Mouse (Mus musculus): ENCODE data around the gene Hoxc9. TPM values are rescaled to one million over a fixed set of nuclear protein-coding genes. Genes with fewer than 3 reads are reported as not detected.

Gene Hoxc9
- polyA plus RNA-seq, 1 experiment from 2014 or later, result not detected

- ATAC-seq (replicated peaks; ENCODE audit: insufficient number of reproducible peaks, low FRiP score, low TSS enrichment), result no peak
- Histone ChIP-seq H3K9ac (ENCODE audit: low read depth, low read length) (no peak overlapping the region), H3K27me3 (ENCODE audit: control insufficient read depth, insufficient read depth, low read length) (peaks cover 96% of the 10 kb centered on the region), H3K4me2 (no peak overlapping the region), H3K4me1 (ENCODE audit: control insufficient read depth, insufficient read depth, low read length) (peaks cover 3% of the 10 kb centered on the region; the same call in 1 of the 2 replicates), H3K9me3 (replicated peaks; ENCODE audit: control insufficient read depth, low read length) (no peaks in the 10 kb centered on the region), H3K36me3 (ENCODE audit: control insufficient read depth, insufficient read depth, low read length) (no peaks in the 10 kb centered on the region), H3K4me3 (ENCODE audit: low read depth, low read length) (no peak overlapping the region), H3K27ac (ENCODE audit: low read depth, low read length) (no peak overlapping the region)
- 6% methylated on average over 6 of the region's 6 CpGs for WGBS (ENCODE audit: insufficient replicate concordance)
Measured at GRCm38 (mm10) chr15:102953561-102953960, 22.7 kb upstream of the Hoxc9 start.

GRCm38 (mm10) chr15:102954192-102955006 lies 21.8 kb upstream of the Hoxc9 start, which contains the start of gene Hoxc11:
Gene Hoxc11 (plus strand): TSS chr15:102954427.
- Histone ChIP-seq H3K9me3 (replicated peaks; ENCODE audit: control insufficient read depth, low read length) (no peaks in the 10 kb centered on the region), H3K4me2 (no peak within 1 kb of the TSS), H3K4me1 (ENCODE audit: control insufficient read depth, insufficient read depth, low read length) (peaks cover 3% of the 10 kb centered on the region; the same call in 1 of the 2 replicates), H3K36me3 (ENCODE audit: control insufficient read depth, insufficient read depth, low read length) (no peaks in the 10 kb centered on the region), H3K9ac (ENCODE audit: low read depth, low read length) (no peak within 1 kb of the TSS), H3K27ac (ENCODE audit: low read depth, low read length) (no peak within 1 kb of the TSS), H3K4me3 (ENCODE audit: low read depth, low read length) (no peak within 1 kb of the TSS), H3K27me3 (ENCODE audit: control insufficient read depth, insufficient read depth, low read length) (peaks cover 94% of the 10 kb centered on the region)
- WGBS (ENCODE audit: insufficient replicate concordance), result 1% methylated on average over 56 of the region's 57 CpGs
- no peak for ATAC-seq (replicated peaks; ENCODE audit: insufficient number of reproducible peaks, low FRiP score, low TSS enrichment)

GRCm38 (mm10) chr15:102955007-102955382 lies 21.2 kb upstream of the Hoxc9 start:
- H3K27ac ChIP-seq (ENCODE audit: low read depth, low read length), result no peak overlapping the region
- H3K9me3 ChIP-seq (replicated peaks; ENCODE audit: control insufficient read depth, low read length), result no peaks in the 10 kb centered on the region
- WGBS (ENCODE audit: insufficient replicate concordance), result 0% methylated on average over 26 of the region's 28 CpGs
- ATAC-seq (replicated peaks; ENCODE audit: insufficient number of reproducible peaks, low FRiP score, low TSS enrichment), result no peak
- no peak overlapping the region for H3K4me3 ChIP-seq (ENCODE audit: low read depth, low read length)
- peaks cover 3% of the 10 kb centered on the region; the same call in 1 of the 2 replicates for H3K4me1 ChIP-seq (ENCODE audit: control insufficient read depth, insufficient read depth, low read length)
- no peak overlapping the region for H3K9ac ChIP-seq (ENCODE audit: low read depth, low read length)
- no peaks in the 10 kb centered on the region for H3K36me3 ChIP-seq (ENCODE audit: control insufficient read depth, insufficient read depth, low read length)
- peaks cover 94% of the 10 kb centered on the region for H3K27me3 ChIP-seq (ENCODE audit: control insufficient read depth, insufficient read depth, low read length)
- no peak overlapping the region for H3K4me2 ChIP-seq

GRCm38 (mm10) chr15:102955833-102956640 lies 20.2 kb upstream of the Hoxc9 start:
- Histone ChIP-seq H3K9ac (ENCODE audit: low read depth, low read length) (no peak overlapping the region), H3K9me3 (replicated peaks; ENCODE audit: control insufficient read depth, low read length) (no peaks in the 10 kb centered on the region), H3K27ac (ENCODE audit: low read depth, low read length) (no peak overlapping the region), H3K4me3 (ENCODE audit: low read depth, low read length) (no peak overlapping the region), H3K4me1 (ENCODE audit: control insufficient read depth, insufficient read depth, low read length) (peaks cover 3% of the 10 kb centered on the region; the same call in 1 of the 2 replicates), H3K36me3 (ENCODE audit: control insufficient read depth, insufficient read depth, low read length) (no peaks in the 10 kb centered on the region), H3K4me2 (no peak overlapping the region; the same call in 1 of the 2 replicates), H3K27me3 (ENCODE audit: control insufficient read depth, insufficient read depth, low read length) (peaks cover 94% of the 10 kb centered on the region)
- WGBS (ENCODE audit: insufficient replicate concordance), result under 1% methylated on average over 36 of the region's 40 CpGs
- no peak for ATAC-seq (replicated peaks; ENCODE audit: insufficient number of reproducible peaks, low FRiP score, low TSS enrichment)

- ATAC-seq (replicated peaks; ENCODE audit: insufficient number of reproducible peaks, low FRiP score, low TSS enrichment), result no peak
- Histone ChIP-seq H3K9me3 (replicated peaks; ENCODE audit: control insufficient read depth, low read length) (no peaks in the 10 kb centered on the region), H3K4me2 (no peak overlapping the region), H3K27me3 (ENCODE audit: control insufficient read depth, insufficient read depth, low read length) (peaks cover 95% of the 10 kb centered on the region), H3K4me3 (ENCODE audit: low read depth, low read length) (no peak overlapping the region), H3K27ac (ENCODE audit: low read depth, low read length) (no peak overlapping the region), H3K36me3 (ENCODE audit: control insufficient read depth, insufficient read depth, low read length) (no peaks in the 10 kb centered on the region), H3K4me1 (ENCODE audit: control insufficient read depth, insufficient read depth, low read length) (peaks cover 3% of the 10 kb centered on the region; the same call in 1 of the 2 replicates), H3K9ac (ENCODE audit: low read depth, low read length) (no peak overlapping the region)
- 0% methylated on average over 12 of the region's 12 CpGs for WGBS (ENCODE audit: insufficient replicate concordance)
Measured at GRCm38 (mm10) chr15:102956906-102957305, 19.3 kb upstream of the Hoxc9 start.

GRCm38 (mm10) chr15:102959663-102960191 lies 16.5 kb upstream of the Hoxc9 start:
- Histone ChIP-seq H3K9ac (ENCODE audit: low read depth, low read length) (no peak overlapping the region), H3K36me3 (ENCODE audit: control insufficient read depth, insufficient read depth, low read length) (no peaks in the 10 kb centered on the region), H3K27me3 (ENCODE audit: control insufficient read depth, insufficient read depth, low read length) (peaks cover 94% of the 10 kb centered on the region), H3K9me3 (replicated peaks; ENCODE audit: control insufficient read depth, low read length) (no peaks in the 10 kb centered on the region), H3K4me1 (ENCODE audit: control insufficient read depth, insufficient read depth, low read length) (peaks cover 3% of the 10 kb centered on the region; the same call in 1 of the 2 replicates), H3K4me2 (no peak overlapping the region), H3K4me3 (ENCODE audit: low read depth, low read length) (no peak overlapping the region), H3K27ac (ENCODE audit: low read depth, low read length) (no peak overlapping the region)
- WGBS (ENCODE audit: insufficient replicate concordance), result 3% methylated on average over 13 of the region's 13 CpGs
- no peak for ATAC-seq (replicated peaks; ENCODE audit: insufficient number of reproducible peaks, low FRiP score, low TSS enrichment)

- Histone ChIP-seq H3K4me3 (ENCODE audit: low read depth, low read length) (no peak overlapping the region), H3K27ac (ENCODE audit: low read depth, low read length) (no peak overlapping the region), H3K4me1 (ENCODE audit: control insufficient read depth, insufficient read depth, low read length) (0 out of 2 replicates have a peak, but pooled peaks cover under 1% of the 10 kb centered on the region), H3K4me2 (no peak overlapping the region), H3K9me3 (replicated peaks; ENCODE audit: control insufficient read depth, low read length) (no peaks in the 10 kb centered on the region), H3K9ac (ENCODE audit: low read depth, low read length) (no peak overlapping the region), H3K36me3 (ENCODE audit: control insufficient read depth, insufficient read depth, low read length) (no peaks in the 10 kb centered on the region), H3K27me3 (ENCODE audit: control insufficient read depth, insufficient read depth, low read length) (peaks cover 94% of the 10 kb centered on the region)
- no peak for ATAC-seq (replicated peaks; ENCODE audit: insufficient number of reproducible peaks, low FRiP score, low TSS enrichment)
- WGBS (ENCODE audit: insufficient replicate concordance), result 2% methylated on average over 6 of the region's 6 CpGs
Measured at GRCm38 (mm10) chr15:102961728-102962127, 14.5 kb upstream of the Hoxc9 start.

GRCm38 (mm10) chr15:102962492-102962891 lies 13.7 kb upstream of the Hoxc9 start:
- H3K4me1 ChIP-seq (ENCODE audit: control insufficient read depth, insufficient read depth, low read length), result 0 out of 2 replicates have a peak, but pooled peaks cover 2% of the 10 kb centered on the region
- no peak overlapping the region for H3K4me2 ChIP-seq
- H3K9ac ChIP-seq (ENCODE audit: low read depth, low read length), result no peak overlapping the region
- no peaks in the 10 kb centered on the region for H3K9me3 ChIP-seq (replicated peaks; ENCODE audit: control insufficient read depth, low read length)
- WGBS (ENCODE audit: insufficient replicate concordance), result 1% methylated on average over 13 of the region's 13 CpGs
- H3K36me3 ChIP-seq (ENCODE audit: control insufficient read depth, insufficient read depth, low read length), result no peaks in the 10 kb centered on the region
- ATAC-seq (replicated peaks; ENCODE audit: insufficient number of reproducible peaks, low FRiP score, low TSS enrichment), result no peak
- peaks cover 94% of the 10 kb centered on the region for H3K27me3 ChIP-seq (ENCODE audit: control insufficient read depth, insufficient read depth, low read length)
- H3K4me3 ChIP-seq (ENCODE audit: low read depth, low read length), result no peak overlapping the region
- no peak overlapping the region for H3K27ac ChIP-seq (ENCODE audit: low read depth, low read length)

All from heart, embryonic 11.5 days (tissue).